Mouse (Mus musculus) kidney, postnatal 10 days (tissue): ENCODE data around the gene Ppp1ca.

Experiments
- DNase-seq: peaks from one replicate; pipeline ENCODE4 v3.0.0; 2021; ENCODE audit warnings: mixed read lengths

The Ppp1ca gene

DNA sequence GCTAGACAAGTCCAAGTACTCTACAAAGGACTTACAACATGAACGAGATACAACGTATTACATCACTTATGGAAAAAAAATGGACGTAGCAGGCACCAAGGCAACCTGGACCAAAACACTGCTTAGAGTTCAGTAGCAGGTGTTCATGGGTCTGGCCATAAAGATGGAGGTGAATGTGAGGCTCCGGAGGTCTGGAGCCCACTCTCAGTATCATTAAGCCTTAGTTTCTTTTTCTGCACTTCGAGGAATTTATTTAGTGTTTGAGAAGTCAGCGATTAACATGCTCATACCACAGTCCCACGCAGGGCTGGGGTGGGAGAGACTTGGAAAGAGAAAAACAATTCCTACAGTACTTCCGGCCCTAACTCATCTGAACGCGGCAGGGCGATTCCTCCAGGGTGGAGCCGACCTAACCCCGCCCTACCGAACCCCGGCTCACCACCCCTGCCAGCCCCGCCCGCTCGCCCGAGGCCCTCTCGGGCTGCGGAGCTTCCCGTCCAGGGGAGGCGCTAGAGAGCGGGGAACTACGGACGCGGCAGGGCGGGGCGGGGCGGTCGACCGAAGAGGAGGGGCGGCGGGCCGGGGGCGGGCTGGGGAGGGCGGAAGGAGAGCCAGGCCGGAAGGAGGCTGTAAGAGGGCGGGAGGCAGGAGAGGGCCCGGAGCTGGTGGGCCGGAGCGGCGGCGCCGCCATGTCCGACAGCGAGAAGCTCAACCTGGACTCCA, at the start of gene Ppp1ca:
Gene Ppp1ca, plus strand, starts transcription at position 538 of the 723 bp plus-strand sequence.
- DNase-seq, result peak; percentile 99

DNA sequence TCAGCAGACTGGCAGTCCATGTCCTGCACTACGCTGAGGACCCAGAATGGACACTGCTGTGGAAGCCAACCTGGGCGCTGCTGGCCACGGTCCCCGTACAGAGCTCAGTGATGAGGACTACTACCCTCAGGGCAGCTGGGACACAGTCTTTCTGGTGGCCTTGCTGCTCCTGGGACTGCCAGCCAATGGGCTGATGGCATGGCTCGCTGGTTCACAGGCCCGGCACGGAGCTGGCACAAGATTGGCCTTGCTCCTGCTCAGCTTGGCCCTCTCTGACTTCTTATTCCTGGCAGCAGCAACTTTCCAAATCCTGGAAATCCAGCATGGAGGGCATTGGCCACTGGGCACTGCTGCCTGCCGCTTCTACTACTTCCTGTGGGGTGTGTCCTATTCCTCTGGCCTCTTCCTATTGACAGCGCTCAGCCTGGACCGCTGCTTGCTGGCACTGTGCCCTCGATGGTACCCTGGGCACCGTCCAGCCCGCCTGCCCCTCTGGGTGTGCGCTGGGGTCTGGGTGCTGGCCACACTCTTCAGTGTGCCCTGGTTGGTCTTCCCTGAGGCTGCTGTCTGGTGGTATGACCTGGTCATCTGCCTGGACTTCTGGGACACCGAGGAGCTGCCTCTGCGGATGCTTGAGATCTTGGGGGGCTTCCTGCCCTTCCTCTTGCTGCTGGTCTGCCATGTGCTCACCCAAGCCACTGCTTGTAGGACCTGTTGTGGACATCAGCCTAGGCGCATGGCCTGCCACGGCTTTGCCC, 49.3 kb upstream of the Ppp1ca start:
- no peak for DNase-seq

DNA sequence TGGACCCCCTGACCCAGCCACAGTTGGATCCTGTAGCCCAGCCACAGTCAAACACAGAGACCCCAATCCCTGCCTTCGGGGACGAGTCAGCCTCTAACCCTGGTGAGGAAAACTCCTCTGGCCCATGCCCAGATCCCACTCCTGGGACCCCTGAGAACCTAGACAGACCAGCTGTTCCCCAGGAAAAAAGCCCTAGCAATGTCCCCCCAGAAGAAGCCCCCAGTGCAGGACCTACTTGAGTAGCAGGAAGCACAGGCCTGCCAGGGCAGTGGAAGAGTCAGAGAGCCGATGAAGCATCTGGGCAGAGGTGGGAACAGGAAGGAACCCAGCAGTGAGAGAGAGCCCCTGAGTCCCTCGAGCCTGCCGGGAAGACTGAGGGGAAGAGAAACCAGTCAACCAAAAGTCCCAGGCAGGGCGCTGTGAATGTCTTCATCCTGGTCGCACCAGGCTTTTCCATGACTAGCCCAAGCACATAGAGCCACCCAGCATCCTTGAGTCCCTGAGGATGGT, 48.1 kb upstream of the Ppp1ca start, which contains the start of gene Cabp4:
Gene Cabp4, minus strand, starts transcription at position 275 of the 510 bp plus-strand sequence.
- DNase-seq, result no peak

DNA sequence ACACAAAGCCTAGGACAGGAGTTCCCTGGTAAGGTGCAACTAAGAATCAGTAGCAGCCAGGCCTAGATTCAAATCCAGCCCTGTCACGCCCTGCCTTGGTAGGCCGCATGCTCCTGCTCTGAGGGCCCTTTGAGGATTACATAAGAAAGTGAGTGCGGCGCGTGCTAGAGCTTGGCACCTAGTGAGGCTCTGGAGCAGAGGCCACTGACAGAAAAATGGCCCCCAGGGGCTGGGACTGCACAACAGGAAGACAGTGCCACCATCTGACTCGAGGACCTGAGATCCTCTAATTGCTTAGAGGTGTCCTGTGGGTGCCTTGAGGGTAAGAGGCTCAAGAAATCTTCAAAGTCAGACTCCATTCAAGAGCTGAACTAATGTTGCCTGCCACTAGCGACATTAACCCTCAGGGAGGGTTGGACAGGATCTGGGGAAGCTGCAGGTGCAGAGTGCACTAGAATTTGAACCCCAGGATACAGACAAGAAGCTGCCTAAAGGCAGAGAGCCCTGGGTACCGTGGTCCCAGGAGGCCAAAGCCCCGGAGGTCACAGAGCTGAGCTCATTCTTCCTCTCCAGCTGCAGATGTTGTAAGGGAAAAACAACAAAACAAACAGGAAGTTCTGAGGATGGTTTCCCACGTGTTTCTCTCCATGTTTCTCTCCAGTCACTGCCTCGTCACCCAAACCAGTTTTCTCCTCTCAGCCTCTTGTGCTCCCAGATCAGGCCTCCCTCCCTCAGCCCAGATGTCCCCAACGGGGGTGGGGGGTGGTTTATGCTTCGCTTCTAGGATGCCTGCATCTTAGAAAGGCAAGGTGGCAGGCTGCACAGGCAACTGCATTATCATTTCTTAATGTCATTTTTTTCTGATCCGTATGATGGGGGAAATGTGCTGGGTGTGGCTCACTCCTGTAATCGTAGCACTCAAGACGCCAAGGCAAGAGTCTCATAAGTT, 47.0 kb upstream of the Ppp1ca start:
- peak; percentile 51 for DNase-seq

DNA sequence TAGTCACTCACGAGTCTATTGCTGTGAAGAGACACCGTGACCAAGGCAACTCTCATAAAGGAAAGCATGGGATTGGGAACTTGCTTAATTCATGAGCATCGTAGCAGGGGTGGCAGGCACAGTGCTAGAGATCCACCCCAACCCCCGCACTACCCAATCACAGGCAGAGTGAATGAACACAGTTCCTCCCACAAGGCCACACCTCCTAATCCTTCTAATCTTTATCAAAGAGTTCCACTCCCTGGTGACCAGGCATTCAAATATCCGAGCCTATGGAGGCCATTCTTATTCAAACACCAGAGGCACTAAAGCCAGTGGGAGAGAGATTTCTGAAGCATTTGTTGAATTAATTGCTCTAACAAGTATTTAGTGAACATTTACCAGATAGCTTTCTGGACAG, 45.9 kb upstream of the Ppp1ca start:
- DNase-seq, result no peak

DNA sequence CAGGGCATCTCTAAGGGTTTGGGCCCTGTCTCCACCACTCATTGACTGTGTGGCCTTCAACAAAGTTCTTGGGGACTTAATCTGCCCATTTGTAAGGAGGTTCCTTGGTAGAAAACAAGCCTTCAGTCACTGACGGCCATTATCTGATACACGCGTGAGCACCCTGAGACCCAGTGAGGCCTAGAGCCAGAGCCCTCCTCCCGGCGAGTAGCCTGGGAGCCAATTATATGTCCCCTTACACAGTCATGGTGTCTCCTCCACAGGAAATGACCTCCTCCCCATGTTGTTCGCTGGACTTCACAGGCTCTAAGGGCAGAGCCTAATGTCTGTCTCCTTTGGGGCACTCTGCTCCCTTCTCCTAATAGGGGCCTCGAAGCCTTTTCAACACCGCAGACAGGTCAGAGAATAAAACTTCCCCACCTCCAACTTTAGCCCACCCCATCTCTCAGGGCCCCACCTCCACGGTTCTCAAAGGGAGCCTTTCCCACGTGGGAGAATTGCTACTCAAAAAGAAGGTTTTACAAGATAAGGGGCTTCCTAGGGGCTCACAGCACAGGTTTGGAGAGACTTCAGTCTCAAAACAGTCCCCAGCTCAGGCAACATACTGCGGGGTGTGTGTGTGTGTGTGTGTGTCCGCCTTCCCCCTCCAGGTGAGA, 45.4 kb upstream of the Ppp1ca start:
- no peak for DNase-seq

DNA sequence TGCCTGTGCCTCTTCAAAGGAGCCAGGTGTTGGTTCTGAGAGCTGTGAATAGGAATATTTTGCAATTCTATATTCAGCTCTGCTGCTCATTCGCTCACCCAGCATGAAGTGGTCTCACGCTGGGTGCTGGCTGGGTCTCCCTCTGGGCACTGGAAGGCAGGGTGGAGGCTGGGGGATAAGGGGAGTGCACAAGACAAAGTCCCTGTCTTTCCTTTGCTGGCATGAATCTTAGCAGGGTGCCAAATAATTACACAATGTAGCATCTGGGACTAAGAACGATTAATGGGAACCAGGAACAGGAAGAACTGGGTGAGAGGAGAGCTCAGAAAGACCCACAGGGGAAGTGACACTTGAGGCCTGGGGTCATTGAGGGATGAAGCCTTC, 44.9 kb upstream of the Ppp1ca start:
- no peak for DNase-seq

DNA sequence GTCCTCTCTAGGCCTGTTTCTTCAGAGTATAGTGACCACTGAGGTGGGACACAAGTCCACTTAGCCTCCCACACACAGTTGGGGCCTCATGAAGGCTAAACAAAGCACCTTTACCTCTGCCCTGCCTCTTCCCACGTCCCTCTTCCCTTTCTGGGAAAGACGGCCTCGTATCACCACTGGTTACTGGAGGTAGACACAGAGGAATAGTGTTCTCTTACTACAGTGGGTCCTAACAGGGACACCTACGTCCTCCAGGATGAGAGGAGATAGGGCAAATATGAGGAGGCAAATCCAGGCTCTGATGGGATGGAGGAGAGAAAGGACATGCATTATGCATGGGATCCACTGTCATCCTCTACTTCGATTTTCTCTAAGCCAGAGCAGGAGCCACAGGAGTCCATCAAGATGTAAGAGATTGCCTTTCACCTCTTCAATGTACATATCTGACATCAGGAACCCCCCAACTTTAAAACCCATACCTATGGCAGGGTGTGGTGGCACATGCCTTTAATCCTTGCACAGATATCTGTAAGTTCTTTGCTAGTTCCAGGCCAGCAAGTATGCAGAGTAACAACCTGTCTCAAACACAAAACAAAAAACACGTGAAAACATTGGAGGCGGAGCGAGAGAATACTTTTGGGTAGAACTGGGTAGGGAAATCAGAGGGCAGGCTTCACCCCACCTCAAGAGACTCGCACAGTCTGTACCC, 43.9 kb upstream of the Ppp1ca start:
- DNase-seq, result no peak

DNA sequence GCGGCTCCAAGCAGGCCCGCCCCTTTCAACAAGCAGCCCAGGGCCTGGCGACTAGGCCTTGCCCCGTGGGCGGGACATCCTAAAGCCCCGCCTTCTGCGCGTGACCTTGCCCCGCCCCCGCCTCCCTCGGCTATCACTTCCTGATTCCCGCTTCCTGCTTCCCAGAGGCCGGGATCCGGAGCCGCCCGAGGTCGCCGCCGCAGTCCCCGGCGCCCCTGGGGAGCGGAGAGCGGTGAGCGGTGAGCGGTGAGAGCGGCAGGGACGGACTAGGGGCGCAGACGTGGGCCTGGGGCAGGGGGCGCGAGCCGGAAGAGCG, 43.4 kb upstream of the Ppp1ca start, which contains the start of gene Coro1b:
Gene Coro1b, plus strand, starts transcription at position 129 of the 316 bp plus-strand sequence.
- DNase-seq, result peak; percentile 99

DNA sequence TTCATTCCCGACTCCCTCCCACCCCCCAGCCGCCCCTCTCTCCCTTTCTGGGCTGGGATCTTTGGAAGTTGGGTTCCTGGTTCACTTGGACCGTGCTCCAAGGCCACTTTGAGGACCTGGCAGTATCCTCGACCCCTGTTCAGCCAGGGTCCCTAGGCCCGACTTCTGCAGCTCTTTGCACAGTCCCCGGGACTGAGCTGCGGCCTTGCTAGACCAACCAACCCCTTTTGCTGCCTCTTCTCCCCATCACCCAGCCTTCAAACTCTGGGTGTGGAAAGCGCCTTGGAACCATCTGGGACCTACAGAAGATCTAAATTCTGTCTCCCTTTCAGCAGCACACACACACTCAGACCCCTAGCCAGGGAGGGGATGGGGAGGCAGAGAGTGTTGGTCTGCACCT, 43.0 kb upstream of the Ppp1ca start:
- no peak for DNase-seq

DNA sequence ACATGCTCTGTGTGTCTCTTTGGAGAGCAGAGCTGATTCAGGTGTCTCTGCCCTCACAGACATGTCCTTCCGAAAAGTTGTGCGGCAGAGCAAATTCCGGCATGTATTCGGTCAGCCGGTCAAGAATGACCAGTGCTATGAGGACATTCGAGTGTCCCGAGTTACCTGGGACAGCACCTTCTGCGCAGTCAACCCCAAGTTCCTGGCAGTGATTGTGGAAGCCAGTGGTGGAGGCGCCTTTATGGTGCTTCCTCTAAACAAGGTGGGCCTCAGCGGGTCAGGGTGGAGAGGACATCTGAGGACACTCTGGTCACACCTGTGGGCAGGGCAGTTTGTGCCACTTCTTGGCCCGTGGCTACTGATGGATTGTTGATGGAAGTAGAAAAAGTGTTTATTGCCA, 42.6 kb upstream of the Ppp1ca start:
- DNase-seq, result no peak

DNA sequence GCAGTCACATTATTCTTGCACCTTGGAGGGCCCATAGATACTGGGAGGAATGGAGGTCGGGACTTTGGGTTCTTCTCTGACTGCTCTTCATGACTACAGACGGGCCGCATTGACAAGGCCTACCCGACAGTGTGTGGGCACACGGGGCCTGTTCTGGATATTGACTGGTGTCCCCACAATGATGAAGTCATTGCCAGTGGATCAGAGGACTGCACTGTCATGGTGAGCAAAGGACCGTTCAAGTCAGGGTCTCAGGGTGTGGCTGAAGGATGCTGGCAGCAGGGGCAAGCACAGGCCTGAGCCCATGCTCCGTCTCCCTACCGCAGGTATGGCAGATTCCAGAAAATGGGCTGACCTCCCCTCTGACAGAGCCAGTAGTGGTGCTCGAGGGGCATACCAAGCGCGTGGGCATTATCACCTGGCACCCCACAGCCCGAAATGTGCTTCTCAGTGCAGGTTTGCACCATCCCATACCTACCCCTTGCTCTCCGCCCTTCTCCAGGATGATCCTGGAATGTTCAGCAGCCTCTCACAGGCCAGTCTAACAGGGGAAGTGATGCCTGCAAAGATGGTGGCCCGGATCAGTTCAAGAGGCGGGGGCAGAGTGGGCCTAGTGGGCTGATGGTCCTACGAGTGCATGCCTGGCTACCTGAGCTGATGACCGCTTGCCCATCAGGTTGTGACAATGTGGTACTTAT, 42.0 kb upstream of the Ppp1ca start:
- DNase-seq, result no peak

DNA sequence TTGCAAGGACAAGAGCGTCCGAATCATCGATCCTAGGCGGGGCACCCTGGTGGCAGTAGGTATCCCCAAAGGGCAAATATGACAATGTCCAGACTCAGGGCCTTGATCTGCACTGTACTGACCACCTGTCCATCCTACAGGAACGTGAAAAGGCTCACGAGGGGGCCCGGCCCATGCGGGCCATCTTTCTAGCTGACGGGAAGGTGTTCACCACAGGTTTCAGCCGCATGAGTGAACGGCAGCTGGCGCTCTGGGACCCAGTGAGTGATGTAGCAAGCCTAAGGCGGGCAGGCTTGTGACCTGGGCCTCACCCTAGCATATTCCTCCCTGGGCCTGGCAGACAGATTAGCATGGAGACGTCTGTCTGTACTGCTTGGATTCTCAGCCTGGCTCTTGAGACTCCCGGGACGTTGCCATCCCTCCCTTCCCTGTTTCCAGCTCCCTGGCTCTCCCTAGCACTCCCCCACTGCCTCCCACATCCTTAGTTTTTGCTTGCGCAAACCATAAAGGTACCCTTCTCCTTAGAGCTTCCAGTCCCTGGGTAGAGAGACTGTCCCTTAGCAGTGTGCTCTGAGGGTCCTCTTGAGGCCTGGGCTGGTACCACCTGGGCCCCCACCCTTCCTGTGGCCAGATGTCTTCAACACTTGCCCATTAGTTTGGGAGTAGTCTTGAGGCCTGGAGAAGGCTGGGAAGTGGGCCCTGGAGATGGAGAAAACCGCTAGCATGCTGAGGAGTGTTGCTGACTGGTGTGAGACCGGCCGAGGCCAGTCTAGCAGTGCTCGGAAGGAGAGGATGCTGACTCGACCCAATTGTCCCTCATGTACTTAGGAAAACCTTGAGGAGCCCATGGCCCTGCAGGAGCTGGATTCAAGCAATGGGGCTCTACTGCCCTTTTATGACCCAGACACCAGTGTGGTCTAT, 41.0 kb upstream of the Ppp1ca start:
- no peak for DNase-seq

DNA sequence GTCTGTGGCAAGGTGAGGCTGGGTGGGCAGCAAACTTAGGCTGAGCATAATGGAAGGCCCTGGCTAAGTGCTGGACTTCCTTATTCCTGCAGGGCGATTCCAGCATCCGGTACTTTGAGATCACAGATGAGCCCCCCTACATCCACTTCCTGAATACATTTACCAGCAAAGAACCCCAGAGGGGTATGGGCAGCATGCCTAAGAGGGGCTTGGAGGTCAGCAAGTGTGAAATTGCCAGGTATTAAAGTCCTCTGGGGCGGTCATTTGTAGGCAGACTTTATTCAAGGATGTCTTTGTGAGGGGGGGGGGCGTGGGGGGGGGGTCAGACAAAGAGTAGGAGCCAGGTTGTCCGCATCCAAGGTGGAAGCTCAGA, 40.4 kb upstream of the Ppp1ca start:
- no peak for DNase-seq

DNA sequence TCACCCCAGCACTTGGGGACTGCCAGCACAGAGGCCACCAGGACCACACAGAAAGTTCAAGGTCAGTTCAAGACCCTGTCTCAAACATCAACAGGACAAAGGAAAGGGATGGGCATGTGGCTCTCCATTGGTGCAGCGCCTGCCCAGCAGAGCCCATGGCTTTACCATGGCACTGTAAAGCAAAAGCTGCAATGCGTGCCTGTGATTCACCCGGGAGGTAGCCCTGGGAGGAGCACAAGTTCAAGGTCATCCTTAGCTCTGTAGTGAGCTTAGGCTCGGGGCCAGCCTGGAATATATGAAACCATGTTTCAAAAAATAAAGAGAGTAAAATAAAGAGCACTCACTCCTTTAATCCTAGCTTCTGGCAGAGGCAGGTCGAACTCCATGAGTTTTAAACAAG, 40.0 kb upstream of the Ppp1ca start:
- no peak for DNase-seq

DNA sequence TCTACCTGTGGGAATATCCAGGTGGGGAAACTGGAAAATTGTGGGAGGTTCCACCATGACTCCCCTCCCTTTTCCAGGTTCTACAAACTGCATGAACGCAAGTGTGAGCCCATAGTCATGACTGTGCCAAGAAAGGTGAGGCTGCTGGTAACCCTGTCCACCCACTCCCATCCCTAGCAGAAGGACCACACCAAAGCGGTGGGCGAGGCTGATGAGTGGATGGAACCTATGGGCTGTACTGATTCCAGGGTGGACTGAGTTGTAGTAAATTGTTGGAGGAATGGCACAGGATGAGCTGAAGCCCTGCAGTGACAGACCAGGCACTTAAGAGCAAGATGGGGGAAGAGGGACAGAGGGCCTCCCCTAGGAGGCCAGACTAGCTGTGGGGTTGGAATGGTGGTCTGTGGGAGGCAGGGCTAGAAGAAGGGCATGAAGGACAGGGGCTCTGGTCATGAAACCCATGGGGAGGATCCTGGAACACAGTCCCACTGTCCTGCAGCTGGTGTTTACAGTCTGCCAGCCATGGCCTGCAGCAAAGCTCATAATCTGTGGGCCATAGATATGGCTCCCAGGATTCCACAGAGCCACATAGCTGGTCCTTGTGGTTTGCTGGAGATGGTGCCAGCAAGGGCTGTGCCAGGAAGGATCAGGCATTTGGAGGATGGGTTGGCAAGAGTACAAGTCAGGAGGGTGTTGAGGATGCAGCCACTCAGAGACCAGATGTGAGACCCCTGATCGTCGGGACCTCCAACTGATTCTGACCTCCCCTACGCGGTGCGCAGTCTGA, 39.2 kb upstream of the Ppp1ca start:
- DNase-seq, result no peak

DNA sequence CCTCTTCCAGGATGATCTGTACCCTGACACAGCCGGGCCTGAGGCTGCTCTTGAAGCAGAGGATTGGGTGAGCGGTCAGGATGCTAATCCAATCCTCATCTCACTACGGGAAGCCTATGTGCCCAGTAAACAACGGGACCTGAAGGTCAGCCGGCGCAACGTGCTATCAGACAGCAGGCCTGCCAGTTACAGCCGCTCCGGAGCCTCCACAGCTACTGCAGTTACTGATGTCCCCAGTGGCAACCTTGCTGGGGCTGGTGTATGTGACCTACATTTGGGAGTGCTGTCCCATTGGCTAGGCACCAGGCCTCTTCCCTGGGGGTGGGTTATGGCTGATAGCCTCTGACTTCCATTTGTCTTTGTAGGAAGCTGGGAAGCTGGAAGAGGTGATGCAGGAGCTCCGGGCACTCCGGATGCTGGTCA, 38.6 kb upstream of the Ppp1ca start, which contains the start of gene Ptprcap:
Gene Ptprcap, plus strand, starts transcription at position 373 of the 423 bp plus-strand sequence.
- no peak for DNase-seq

DNA sequence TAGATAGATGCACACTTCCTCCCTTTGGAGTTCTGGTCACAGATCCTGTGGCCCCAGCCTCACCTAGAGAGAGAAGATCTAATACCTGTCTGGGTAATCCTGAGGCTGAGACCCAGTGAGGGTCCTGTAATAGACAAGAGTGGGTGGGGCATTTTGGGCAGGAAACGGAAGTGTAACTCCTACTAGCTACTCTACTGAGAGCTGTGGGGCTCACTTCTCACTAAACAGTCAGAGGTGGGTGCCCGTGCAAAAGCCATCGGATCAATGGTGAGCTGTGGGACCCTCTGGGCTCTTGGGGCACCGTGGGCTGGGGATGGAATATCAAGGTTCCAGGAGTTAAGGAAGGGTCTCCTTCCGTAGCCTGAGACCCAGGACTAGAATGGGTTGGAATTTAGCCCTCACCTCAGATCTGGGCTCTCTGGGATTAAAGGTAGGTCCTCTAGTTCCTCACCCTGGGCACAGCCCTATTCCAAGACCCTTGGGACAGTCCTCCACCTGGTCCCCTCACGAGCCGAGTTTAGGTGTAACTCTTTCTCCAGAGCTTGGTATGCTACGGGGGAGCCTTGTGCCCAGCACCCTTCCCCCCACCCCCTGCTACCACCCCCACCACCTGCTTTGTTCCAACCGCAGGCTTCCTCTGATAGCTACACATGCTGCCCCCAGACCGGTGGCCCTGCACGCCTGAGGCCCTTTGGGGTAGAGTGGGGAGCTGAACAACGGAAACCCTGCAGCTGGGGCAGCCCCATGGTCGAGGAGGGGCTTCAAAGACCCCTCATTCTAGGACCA, 37.2 kb upstream of the Ppp1ca start:
- DNase-seq, result no peak
